Mouse (Mus musculus) R1 (cell line): Measurements from ENCODE around the gene Scand1.

ENCODE experiments used
- DNase-seq: peaks from one replicate; pipeline ENCODE4 v3.0.0-alpha.2; 2018; ENCODE audit warnings: low read depth, low spot score

Scand1 gene

DNA sequence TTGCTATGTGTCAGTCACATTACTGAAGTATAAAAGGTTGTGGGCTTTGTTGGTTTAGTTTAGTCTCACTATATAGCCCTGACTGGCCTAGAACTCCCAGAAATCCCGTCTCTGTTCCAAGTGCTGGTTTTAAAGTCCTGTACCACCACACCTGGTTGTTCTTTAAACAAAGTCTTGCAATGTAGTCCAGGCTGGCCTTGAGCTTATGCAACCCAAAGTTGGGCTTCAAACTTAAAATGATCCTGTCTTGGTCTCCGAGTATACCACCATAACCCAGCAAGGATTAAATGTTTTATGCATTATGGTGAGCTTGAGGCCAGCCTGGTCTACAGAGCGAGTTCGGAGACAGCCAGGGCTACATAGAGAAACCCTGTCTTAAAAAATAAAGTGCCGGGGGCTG is 2.6 kb downstream of the Scand1 start:
- DNase-seq, result no peak

DNA sequence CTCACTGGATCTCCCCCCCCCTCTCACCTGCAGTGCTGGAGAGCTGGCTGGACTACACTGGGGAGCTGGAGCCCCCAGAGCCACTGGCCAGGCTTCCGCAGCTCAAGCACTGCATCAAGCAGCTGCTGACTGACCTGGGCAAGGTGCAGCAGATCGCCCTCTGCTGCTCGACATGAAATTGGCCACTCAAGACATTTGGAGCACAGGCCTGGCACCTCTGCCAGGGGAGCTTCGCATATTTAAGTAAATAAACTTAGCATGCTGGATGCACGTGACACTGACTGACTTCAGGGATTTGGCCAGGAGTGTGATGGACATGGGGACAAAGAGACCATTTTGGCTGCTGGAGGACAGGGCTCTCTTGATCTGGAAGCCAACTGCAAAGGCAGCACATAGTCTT is 5.2 kb downstream of the Scand1 start:
- peak; percentile 27 for DNase-seq

DNA sequence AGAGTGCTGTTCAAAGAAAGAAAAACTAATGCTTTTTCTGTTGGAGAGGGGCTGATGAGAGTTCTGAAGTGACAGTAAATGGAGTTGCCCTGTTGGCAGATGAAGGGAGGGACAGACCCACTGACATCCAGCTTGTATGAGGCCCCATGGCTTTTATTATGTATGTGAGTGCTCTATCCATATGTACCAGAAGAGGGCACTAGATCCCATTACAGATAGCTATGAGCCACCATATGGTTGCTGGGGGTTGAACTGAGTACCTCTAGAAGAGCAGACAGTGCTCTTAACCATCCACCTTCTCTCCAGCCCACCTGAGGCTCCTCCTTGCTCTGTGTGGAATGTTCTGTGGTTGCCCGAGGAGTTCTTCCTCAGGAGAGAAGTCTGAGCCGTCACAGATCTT is 6.7 kb downstream of the Scand1 start:
- DNase-seq, result peak; percentile 73

DNA sequence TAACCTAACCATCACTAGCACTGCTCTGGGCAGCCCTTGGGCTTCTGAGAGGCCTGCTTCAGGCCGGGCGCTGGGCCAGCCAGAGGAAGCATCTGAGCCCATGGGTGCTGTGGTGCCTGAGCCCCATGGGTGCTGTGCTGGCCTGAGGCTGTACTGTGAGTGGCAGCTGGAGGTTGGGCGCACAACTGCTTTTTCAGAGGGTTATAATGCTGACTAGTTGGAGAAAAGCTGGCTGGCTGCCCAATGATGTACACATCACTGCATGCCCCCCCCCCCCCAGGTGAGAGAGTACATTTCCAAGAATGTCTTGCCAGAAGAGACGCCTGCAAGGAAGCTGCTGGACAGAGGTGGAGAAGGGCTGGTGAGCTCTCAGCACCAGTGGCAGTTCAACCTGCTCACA is 8.2 kb downstream of the Scand1 start:
- DNase-seq, result no peak

DNA sequence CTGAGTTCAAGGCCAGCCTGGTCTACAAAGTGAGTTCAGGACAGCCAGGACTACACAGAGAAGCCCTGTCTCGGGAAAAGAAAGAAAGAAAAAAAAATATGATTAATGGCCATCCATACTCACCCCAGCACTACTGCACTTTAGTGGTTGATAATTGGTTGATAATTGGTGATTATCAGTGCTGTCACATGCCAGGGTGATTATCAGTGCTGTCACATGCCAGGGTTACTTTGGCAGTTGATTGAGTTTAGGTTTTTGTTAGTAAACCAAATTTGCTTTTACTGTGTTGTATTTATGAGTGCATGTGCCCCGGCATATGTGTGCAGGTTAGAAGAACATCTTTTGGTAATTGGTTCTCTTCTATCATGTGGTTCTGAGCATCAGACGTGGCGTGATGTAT is 10.4 kb downstream of the Scand1 start:
- no peak for DNase-seq

DNA sequence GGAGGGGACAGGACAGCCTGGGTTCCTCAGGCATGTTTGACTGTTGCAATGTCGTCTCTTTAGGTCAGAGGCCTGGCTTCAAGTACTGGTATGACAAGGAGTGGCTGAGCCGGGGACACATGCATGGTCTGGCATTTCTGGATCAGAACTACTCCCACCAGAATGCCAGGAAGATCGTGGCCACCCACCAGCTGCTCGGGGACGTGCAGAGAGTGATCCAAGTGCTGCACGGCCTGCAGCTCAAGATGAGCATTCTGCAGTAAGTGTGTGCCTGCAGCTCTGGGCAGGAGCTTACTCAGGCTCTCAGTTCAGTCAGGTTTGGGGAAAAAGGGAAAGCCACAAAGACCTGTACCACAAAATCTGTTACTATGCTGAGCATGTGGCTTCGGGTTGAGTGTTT is 14.0 kb downstream of the Scand1 start:
- no peak for DNase-seq

DNA sequence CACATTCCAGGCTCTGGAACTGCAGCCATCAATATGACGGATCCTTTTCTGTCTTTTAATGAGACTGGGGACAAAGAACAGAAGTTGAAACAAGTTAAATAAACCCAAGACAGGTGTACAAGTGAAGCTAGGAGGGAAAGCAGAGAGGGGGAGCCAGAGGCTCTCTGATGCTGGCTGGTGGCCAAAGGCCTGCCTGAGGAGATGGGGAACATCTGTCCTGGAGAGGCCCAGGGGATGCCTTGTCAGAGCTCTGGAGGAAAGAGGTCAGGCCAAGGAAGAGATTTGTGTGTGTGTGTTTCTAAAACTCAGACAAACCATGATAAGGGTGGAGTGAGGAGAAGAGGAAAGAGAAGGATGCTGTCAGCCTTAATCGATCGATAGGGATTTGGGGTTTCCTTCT is 14.9 kb downstream of the Scand1 start:
- DNase-seq, result no peak

DNA sequence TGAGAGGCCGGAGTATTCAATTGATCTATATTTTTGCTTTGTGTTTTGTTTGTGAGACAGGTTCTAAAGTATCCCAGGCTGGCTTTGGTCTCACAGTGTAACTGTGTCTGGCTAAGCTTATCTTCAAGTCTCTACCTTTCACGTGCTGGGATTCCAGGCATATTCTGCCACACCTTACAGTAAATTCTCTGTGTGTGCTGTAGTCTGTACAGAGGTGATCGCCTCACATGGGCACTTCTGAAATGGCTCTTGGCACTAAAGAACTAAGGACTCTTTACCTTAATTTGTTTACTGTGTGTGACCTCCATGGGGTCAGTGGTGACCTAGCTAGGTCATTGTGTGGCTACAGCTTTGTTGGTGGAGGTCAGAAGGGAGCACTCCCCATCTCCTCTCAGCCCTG is 16.3 kb downstream of the Scand1 start:
- DNase-seq, result no peak

DNA sequence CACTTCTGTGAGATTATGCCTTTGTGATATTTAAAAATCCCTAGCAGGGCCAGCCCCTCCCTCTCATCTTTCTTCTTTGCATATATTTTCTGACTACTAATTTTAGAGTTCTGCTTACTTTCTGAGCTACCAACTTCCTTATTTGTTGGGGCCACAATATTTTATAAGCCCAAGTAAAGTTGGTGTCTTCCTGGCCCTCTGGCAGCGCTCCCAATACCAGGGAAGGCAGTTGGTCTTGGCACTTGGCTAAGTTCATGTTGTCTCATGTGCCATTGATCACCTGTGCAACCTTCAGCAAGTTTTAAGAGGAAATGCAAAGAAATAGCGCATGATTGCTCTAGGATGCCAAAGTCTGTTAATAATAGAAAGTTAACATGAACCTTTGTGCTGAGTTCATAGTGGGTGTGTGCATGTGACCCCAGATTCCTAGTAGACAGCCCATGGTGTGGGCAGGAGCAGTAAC is 16.9 kb downstream of the Scand1 start:
- no peak for DNase-seq

DNA sequence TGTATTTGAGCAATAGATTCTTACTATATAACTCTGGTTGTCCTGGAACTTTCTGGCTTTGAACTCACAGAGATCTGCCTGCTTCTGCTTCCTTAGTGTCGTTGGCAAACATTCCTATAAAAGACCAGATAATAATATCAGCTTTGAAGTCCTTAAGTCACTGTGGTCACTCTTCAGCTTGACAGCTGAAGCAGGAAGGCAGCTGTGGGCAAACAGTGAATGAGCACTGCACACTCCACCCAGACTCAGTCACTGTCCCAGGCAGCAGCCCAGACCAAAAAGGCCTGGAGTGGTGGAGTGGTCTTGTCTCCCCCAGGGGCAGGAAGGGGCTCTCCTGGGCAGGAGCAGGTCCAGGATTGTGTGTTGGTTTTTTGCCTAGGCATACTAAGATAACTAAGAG is 20.5 kb downstream of the Scand1 start:
- no peak for DNase-seq

DNA sequence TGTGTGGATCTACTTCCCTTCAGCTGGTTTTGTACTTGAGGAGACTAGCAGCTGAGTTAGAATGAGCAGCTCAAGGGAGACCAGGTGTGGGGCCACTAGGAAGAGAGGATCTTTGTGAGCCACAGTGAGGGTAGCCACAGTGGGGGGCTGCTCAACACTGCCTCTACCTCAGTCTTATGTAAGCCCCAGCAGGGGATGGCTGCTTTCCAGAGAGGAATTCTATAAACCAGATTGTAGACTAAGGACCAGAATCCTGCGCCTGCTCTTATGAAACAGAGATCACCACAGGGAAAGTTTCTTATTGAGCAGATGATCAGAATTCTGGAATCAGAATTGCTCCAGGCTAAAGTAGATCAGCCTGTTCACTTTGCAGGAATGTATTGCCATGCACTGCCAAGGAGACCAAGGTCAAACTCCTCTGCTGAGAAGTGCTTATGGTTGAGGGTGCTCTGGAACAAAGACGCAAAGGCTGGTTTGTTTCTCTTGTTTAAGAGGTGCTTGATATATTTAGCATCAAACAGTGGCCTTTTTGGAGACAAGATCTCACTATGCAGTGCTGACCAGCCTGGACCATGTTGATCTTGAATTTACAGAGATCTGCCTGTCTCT is 22.8 kb downstream of the Scand1 start:
- DNase-seq, result peak; percentile 87

DNA sequence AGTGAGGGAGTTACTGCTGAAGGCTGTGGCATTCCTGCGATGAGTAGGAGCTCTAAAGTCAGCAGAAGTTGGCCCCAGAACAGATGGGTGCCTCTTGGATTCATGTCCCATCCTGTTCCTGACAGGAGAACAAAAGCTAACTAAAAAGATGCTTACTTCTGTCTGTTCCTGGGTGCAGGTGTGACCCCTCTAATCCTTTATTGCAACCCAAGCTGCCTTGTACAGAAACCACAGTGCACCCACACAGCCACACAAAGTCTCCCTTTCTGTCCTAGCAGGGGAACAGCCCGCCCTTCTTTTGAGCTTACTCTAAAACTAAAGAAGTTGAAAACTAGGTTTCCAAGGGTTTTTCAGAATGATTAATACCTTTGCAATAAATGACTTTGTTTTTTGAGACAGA is 24.3 kb downstream of the Scand1 start:
- no peak for DNase-seq

DNA sequence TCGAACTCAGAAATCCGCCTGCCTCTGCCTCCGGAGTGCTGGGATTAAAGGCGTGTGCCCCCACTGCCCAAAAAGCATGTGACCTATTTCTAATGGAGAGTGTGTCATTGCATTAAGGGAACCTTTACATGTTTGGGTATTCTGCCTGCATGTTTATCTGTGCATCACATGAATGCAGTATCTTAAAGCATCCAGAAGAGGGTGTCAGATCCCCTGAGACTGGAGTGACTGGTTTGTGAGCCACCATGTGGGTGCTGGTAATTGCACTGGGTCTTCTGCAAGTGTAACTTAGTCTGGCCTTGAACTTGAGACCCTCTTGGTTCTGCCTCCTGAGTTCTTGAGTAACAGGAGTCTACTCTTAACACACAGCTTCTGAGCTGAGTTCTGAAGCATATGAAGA is 25.8 kb downstream of the Scand1 start:
- peak; percentile 54 for DNase-seq

DNA sequence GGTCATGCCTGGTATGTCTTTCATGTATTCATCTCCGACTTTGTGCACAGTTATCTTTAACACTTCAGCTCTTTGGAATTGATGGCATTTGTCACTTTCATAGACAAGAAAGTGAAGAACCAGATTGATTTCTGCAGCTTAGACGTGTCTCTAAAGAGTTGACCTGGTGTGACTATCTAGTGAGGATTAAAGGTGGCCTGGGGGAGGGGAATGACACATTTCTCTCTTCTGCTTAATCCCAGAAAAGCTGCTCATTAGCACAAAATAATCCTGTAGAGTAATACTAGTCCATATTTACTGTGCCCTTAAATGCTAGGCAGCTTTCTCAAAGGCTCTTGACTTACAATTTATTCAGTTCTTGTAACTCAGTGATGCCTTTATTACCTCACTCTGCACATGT is 27.3 kb downstream of the Scand1 start:
- DNase-seq, result no peak

DNA sequence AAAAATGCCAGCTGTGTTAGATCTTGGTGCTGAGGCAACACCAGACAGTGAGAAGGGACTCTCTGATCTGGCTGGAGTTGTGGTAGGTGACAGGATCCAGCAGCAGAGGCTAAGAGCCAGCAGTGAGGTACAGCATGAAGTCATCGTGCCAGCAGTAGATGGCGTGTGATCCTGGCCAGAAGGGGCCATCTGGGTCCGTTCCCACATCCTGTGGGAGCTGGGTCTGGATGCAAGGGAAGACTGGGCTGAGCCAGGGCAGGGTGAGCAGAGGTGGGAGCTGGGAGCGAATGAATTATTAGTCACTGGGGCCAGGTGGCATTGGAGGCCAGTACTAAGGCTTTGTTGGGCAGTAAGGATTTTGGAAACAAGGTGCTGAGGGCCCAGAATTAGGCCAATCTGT is 31.3 kb downstream of the Scand1 start:
- no peak for DNase-seq

DNA sequence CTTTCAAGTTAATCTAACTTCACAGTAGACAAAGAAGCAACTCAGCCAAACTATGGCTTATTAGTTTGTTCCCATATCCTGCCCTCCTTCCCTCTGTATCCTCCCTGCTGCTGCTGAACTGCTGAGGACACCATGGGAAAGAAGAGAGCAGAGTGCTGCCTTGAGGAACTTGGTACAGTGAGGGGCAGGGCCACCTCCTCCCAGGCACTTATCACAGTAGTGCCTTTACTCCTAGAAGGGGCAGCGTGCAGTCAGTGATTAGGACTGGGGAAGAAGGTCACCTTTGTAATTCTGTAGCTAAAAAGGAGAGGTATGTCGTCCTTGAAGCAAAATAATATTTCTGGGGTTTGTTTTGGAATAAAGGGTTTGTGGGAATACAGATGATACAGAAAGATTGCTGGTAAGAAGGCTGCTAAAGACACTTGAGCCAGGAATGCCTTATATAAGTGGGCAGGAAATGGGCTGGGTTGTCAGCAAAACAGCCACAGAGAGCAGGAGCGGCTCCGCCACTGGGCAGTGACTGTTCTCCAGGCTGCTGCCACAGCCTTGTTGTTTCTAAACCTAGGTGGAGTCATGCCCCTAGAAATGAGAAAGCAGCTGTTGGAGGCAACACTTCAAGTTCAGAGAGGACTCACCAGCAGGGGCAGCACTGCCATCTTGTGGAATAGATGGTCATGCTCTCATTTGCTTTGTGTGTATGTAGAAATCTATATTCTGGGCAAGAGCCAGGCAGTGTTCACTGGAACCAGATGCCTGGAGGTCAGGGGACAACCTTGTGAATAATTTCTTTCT is 34.1 kb downstream of the Scand1 start:
- DNase-seq, result peak; percentile 84

DNA sequence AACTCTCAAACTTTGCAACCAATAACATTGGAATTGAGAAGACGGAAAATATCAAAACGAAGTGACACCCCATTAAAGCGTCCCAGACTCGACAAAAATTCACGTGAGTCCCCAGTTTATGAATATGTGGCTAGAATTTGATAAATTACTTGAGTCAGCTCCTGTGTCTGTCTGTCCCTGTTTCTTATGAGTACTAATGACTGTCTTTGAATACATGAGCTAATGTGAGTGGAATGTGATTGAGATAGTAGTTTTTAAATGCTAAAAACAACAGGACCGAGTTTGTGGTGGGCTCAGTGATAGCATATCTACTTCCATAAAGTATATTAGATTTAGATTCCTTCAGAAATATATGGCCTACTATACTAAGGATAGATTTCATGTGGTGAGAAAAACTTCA is 40.0 kb downstream of the Scand1 start:
- DNase-seq, result no peak

DNA sequence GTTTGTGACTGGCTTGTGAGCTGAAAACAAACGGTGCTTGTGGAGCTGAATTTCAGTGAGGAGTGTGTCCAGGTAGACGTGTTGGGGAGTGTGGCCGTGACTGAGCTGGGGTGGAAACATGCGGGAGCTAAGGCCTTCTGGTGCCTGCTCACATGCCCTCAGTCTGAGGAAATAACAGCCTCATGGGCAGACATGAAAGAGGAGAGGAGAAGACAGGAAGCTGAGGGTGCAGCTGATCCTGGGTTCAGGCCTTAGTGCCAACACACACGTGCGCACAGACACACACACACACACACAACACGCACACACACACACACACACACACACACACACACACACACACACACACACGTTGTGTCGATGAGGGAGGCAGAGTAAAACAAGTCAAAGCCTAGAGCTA is 44.9 kb downstream of the Scand1 start:
- no peak for DNase-seq

DNA sequence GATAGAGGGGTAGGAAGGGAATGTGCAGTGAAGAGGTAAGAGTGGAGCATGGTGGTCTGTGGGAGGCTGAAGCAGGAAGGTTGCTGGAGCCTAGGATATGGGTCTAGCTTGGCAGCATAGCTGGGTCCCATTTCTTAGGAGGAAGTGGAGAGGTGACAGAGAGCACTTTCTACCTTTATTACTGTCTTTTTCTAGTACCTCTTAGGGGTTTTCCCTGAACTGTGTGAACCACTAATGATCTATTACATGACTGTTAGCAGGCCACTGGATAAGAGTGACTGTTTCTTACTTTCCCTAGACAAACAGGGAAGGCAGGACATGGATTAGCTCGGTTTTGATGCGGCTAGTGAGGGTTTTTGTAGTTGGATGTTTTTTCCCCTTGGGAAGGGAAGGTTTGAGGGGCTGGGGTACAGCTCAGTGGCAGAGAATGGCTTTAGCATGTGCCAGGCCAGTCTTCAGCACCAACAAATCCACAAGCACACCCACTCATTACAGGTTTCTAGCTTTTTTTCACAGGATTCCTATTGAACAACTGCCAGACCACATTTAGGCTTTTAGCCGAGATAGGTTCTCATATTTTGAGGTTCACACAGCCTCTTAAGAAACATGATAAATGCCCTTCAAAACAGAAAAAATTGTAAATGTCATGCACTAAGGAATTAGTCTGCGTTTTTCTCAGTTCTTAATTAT is 49.2 kb downstream of the Scand1 start:
- DNase-seq, result no peak
